Mouse (Mus musculus): ENCODE measurements around the gene Thrb.

Thrb gene

GRCm38 (mm10) chr14:17954038-17954437 lies 294.0 kb downstream of the Thrb start:
- H3K36me3 ChIP-seq (ENCODE audit: control insufficient read depth, insufficient read depth, low read length, poor library complexity, severe bottlenecking): no peaks in the 10 kb centered on the region
- H3K27me3 ChIP-seq (ENCODE audit: control insufficient read depth, insufficient read depth, low read length, poor library complexity, severe bottlenecking): no peaks in the 10 kb centered on the region
- no peak for DNase-seq (ENCODE audit: low read depth, low spot score)

GRCm38 (mm10) chr14:17959901-17960300 lies 299.8 kb downstream of the Thrb start:
- H3K36me3 ChIP-seq (ENCODE audit: control insufficient read depth, insufficient read depth, low read length, poor library complexity, severe bottlenecking): no peaks in the 10 kb centered on the region
- DNase-seq (ENCODE audit: low read depth, low spot score): no peak
- H3K27me3 ChIP-seq (ENCODE audit: control insufficient read depth, insufficient read depth, low read length, poor library complexity, severe bottlenecking): no peaks in the 10 kb centered on the region

GRCm38 (mm10) chr14:17967117-17967726 lies 307.2 kb downstream of the Thrb start:
- Histone ChIP-seq H3K36me3 (ENCODE audit: control insufficient read depth, insufficient read depth, low read length, poor library complexity, severe bottlenecking) (no peaks in the 10 kb centered on the region), H3K27me3 (ENCODE audit: control insufficient read depth, insufficient read depth, low read length, poor library complexity, severe bottlenecking) (no peaks in the 10 kb centered on the region)
- DNase-seq (ENCODE audit: low read depth, low spot score): peak; percentile 49

- Histone ChIP-seq H3K27me3 (ENCODE audit: control insufficient read depth, insufficient read depth, low read length, poor library complexity, severe bottlenecking) (no peaks in the 10 kb centered on the region), H3K36me3 (ENCODE audit: control insufficient read depth, insufficient read depth, low read length, poor library complexity, severe bottlenecking) (no peaks in the 10 kb centered on the region)
- no peak for DNase-seq (ENCODE audit: low read depth, low spot score)
Measured at GRCm38 (mm10) chr14:17972132-17972531, 312.1 kb downstream of the Thrb start.

GRCm38 (mm10) chr14:17972665-17973064 lies 312.6 kb downstream of the Thrb start:
- H3K36me3 ChIP-seq (ENCODE audit: control insufficient read depth, insufficient read depth, low read length, poor library complexity, severe bottlenecking): no peaks in the 10 kb centered on the region
- no peak for DNase-seq (ENCODE audit: low read depth, low spot score)
- no peaks in the 10 kb centered on the region for H3K27me3 ChIP-seq (ENCODE audit: control insufficient read depth, insufficient read depth, low read length, poor library complexity, severe bottlenecking)

- Histone ChIP-seq H3K27me3 (ENCODE audit: control insufficient read depth, insufficient read depth, low read length, poor library complexity, severe bottlenecking) (no peaks in the 10 kb centered on the region), H3K36me3 (ENCODE audit: control insufficient read depth, insufficient read depth, low read length, poor library complexity, severe bottlenecking) (no peaks in the 10 kb centered on the region)
- DNase-seq (ENCODE audit: low read depth, low spot score): no peak
Measured at GRCm38 (mm10) chr14:17975786-17976185, 315.7 kb downstream of the Thrb start.

GRCm38 (mm10) chr14:17978259-17978658 lies 318.2 kb downstream of the Thrb start:
- no peaks in the 10 kb centered on the region for H3K36me3 ChIP-seq (ENCODE audit: control insufficient read depth, insufficient read depth, low read length, poor library complexity, severe bottlenecking)
- no peak for DNase-seq (ENCODE audit: low read depth, low spot score)
- H3K27me3 ChIP-seq (ENCODE audit: control insufficient read depth, insufficient read depth, low read length, poor library complexity, severe bottlenecking): no peaks in the 10 kb centered on the region

- Histone ChIP-seq H3K36me3 (ENCODE audit: control insufficient read depth, insufficient read depth, low read length, poor library complexity, severe bottlenecking) (no peaks in the 10 kb centered on the region), H3K27me3 (ENCODE audit: control insufficient read depth, insufficient read depth, low read length, poor library complexity, severe bottlenecking) (no peaks in the 10 kb centered on the region)
- no peak for DNase-seq (ENCODE audit: low read depth, low spot score)
Measured at GRCm38 (mm10) chr14:17981258-17981657, 321.2 kb downstream of the Thrb start.

- no peak for DNase-seq (ENCODE audit: low read depth, low spot score)
- Histone ChIP-seq H3K36me3 (ENCODE audit: control insufficient read depth, insufficient read depth, low read length, poor library complexity, severe bottlenecking) (no peaks in the 10 kb centered on the region), H3K27me3 (ENCODE audit: control insufficient read depth, insufficient read depth, low read length, poor library complexity, severe bottlenecking) (no peaks in the 10 kb centered on the region)
Measured at GRCm38 (mm10) chr14:17982017-17982416, 322.0 kb downstream of the Thrb start.

- no peak for DNase-seq (ENCODE audit: low read depth, low spot score)
- Histone ChIP-seq H3K27me3 (ENCODE audit: control insufficient read depth, insufficient read depth, low read length, poor library complexity, severe bottlenecking) (no peaks in the 10 kb centered on the region), H3K36me3 (ENCODE audit: control insufficient read depth, insufficient read depth, low read length, poor library complexity, severe bottlenecking) (no peaks in the 10 kb centered on the region)
Measured at GRCm38 (mm10) chr14:17983390-17983789, 323.3 kb downstream of the Thrb start.

GRCm38 (mm10) chr14:17983839-17984238 lies 323.8 kb downstream of the Thrb start:
- no peak for DNase-seq (ENCODE audit: low read depth, low spot score)
- H3K27me3 ChIP-seq (ENCODE audit: control insufficient read depth, insufficient read depth, low read length, poor library complexity, severe bottlenecking): no peaks in the 10 kb centered on the region
- no peaks in the 10 kb centered on the region for H3K36me3 ChIP-seq (ENCODE audit: control insufficient read depth, insufficient read depth, low read length, poor library complexity, severe bottlenecking)

GRCm38 (mm10) chr14:17988580-17988979 lies 328.5 kb downstream of the Thrb start:
- no peak for DNase-seq (ENCODE audit: low read depth, low spot score)
- Histone ChIP-seq H3K27me3 (ENCODE audit: control insufficient read depth, insufficient read depth, low read length, poor library complexity, severe bottlenecking) (no peaks in the 10 kb centered on the region), H3K36me3 (ENCODE audit: control insufficient read depth, insufficient read depth, low read length, poor library complexity, severe bottlenecking) (no peaks in the 10 kb centered on the region)

GRCm38 (mm10) chr14:17989182-17989581 lies 329.1 kb downstream of the Thrb start:
- DNase-seq (ENCODE audit: low read depth, low spot score): no peak
- Histone ChIP-seq H3K36me3 (ENCODE audit: control insufficient read depth, insufficient read depth, low read length, poor library complexity, severe bottlenecking) (no peaks in the 10 kb centered on the region), H3K27me3 (ENCODE audit: control insufficient read depth, insufficient read depth, low read length, poor library complexity, severe bottlenecking) (no peaks in the 10 kb centered on the region)

GRCm38 (mm10) chr14:17990186-17990585 lies 330.1 kb downstream of the Thrb start:
- no peak for DNase-seq (ENCODE audit: low read depth, low spot score)
- Histone ChIP-seq H3K36me3 (ENCODE audit: control insufficient read depth, insufficient read depth, low read length, poor library complexity, severe bottlenecking) (no peaks in the 10 kb centered on the region), H3K27me3 (ENCODE audit: control insufficient read depth, insufficient read depth, low read length, poor library complexity, severe bottlenecking) (no peaks in the 10 kb centered on the region)

- DNase-seq (ENCODE audit: low read depth, low spot score): peak; percentile 15
- Histone ChIP-seq H3K36me3 (ENCODE audit: control insufficient read depth, insufficient read depth, low read length, poor library complexity, severe bottlenecking) (no peaks in the 10 kb centered on the region), H3K27me3 (ENCODE audit: control insufficient read depth, insufficient read depth, low read length, poor library complexity, severe bottlenecking) (no peaks in the 10 kb centered on the region; the same call in 1 of the 2 replicates)
Measured at GRCm38 (mm10) chr14:18001886-18002285, 341.8 kb downstream of the Thrb start.

GRCm38 (mm10) chr14:18003686-18004085 lies 343.6 kb downstream of the Thrb start:
- Histone ChIP-seq H3K36me3 (ENCODE audit: control insufficient read depth, insufficient read depth, low read length, poor library complexity, severe bottlenecking) (no peaks in the 10 kb centered on the region), H3K27me3 (ENCODE audit: control insufficient read depth, insufficient read depth, low read length, poor library complexity, severe bottlenecking) (no peaks in the 10 kb centered on the region; the same call in 1 of the 2 replicates)
- DNase-seq (ENCODE audit: low read depth, low spot score): no peak

Data from splenic B cell, adult 2 months (primary cell).